Mouse (Mus musculus) megakaryocyte, embryonic 14.5 days (primary cell): Measurements from ENCODE around the gene Fam83d. TPM values are rescaled to one million over a fixed set of nuclear protein-coding genes. Genes with fewer than 3 reads are reported as not detected.

Experiments used
- H3K27me3 ChIP-seq: replicated peaks from 2 replicates; pipeline ENCODE3; 2012; ENCODE audit warnings: inconsistent platforms
- H3K36me3 ChIP-seq: replicated peaks from 2 replicates; pipeline ENCODE3; 2012; ENCODE audit warnings: low read length, inconsistent platforms, mixed read lengths
- H3K4me1 ChIP-seq: 2 replicates; pipeline ENCODE4 v1.6.1; 2012; ENCODE audit warnings: inconsistent platforms
- H3K4me3 ChIP-seq: replicated peaks from 2 replicates; pipeline ENCODE3; 2012; ENCODE audit warnings: moderate library complexity, mild to moderate bottlenecking, inconsistent platforms
- H3K9me3 ChIP-seq: 2 replicates; pipeline ENCODE4 v1.6.1; 2012; ENCODE audit warnings: inconsistent platforms
- FLI1 ChIP-seq: IDR thresholded peaks from 2 replicates; pipeline ENCODE4 v1.6.1; 2012; ENCODE audit warnings: low read length, inconsistent platforms, mixed read lengths
- GATA1 ChIP-seq: IDR thresholded peaks from 3 replicates; pipeline ENCODE4 v1.6.1; 2012; ENCODE audit warnings: mixed read lengths, low read length, inconsistent platforms, borderline replicate concordance
- polyA plus RNA-seq: library from polyadenylated mRNA; stranded (reverse); fragments of >175 nt; gene quantifications from 2 replicates; pipeline ENCODE4 v1.2.3, GENCODE M21; 2012; ENCODE audit warnings: low replicate concordance; ENCODE audit not compliant: insufficient read depth

The Fam83d gene
- polyA plus RNA-seq, 1 experiment: 2.8 TPM

DNA sequence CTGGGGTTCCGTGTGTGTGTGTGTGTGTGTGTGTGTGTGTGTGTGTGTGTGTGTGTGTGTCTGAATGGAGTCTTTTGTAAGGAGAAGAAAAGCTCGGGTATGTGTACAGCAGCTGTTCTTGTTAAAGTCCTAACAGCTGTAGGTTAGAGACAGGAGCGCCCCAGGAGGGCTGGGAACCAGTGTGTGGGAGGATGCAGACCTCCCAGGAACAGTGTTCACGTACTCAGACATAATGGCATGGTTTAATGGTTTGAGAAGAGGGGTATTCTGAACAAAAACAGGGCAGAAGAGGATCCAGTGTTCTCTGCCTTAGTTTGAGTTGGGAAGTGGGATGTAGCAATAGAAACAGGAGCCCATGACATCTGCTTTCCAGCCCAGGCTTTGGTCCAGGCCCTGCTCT, 31.4 kb downstream of the Fam83d start:
- TF ChIP-seq FLI1 (no peak), GATA1 (no peak)
- peaks cover 52% of the 10 kb centered on the region for H3K36me3 ChIP-seq
- H3K4me3 ChIP-seq: no peak overlapping the region
- no peaks in the 10 kb centered on the region for H3K27me3 ChIP-seq
- H3K9me3 ChIP-seq: 0 out of 2 replicates have a peak, but pooled peaks cover 4% of the 10 kb centered on the region
- peaks cover 25% of the 10 kb centered on the region for H3K4me1 ChIP-seq

DNA sequence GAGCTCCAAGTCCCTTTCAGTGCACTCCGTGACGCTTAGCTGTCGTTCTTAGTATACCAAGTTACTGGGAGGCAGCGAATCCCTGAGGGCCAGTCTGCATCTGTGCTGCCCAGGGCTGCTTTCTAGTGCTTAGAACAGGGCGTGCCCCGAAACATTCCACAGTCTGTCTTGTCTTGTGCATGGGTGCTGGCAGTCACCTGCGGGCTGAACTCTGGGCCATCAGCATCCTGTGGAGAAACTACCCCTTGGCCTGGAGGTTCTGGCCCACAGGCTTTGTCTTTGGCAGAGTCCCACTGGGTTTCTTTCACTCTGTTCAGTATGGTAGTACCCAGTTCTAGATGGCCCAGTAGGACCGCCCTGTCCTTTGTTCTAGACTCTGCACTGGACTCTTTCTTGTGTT, 32.9 kb downstream of the Fam83d start:
- peaks cover 64% of the 10 kb centered on the region for H3K36me3 ChIP-seq
- H3K4me3 ChIP-seq: no peak overlapping the region
- no peaks in the 10 kb centered on the region for H3K27me3 ChIP-seq
- H3K4me1 ChIP-seq: peaks cover 18% of the 10 kb centered on the region
- 0 out of 2 replicates have a peak, but pooled peaks cover 4% of the 10 kb centered on the region for H3K9me3 ChIP-seq
- TF ChIP-seq GATA1: no peak

DNA sequence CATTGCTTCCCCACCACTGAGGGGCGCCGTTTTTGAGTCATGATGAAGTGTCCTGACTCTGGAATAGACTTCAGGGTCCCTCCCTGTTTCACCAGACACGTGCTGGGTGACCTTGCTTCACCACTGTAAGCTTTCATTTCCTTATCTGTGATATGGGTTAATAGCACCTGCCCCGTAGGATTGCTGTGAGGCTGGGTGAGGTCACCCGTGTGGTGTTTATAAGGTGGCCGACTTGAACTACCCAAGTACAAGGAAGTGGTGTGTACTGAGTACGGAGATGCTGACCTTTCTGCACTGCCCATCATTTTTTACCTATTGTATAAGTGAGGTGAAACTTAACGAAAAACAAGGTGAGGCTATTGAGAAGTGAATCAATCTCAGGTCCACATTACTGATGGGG, 35.7 kb downstream of the Fam83d start:
- H3K4me3 ChIP-seq: no peak overlapping the region
- H3K9me3 ChIP-seq: 0 out of 2 replicates have a peak, but pooled peaks cover 4% of the 10 kb centered on the region
- peaks cover 7% of the 10 kb centered on the region for H3K4me1 ChIP-seq
- no peaks in the 10 kb centered on the region for H3K27me3 ChIP-seq
- TF ChIP-seq GATA1 (no peak), FLI1 (no peak)
- H3K36me3 ChIP-seq: peaks cover 84% of the 10 kb centered on the region

DNA sequence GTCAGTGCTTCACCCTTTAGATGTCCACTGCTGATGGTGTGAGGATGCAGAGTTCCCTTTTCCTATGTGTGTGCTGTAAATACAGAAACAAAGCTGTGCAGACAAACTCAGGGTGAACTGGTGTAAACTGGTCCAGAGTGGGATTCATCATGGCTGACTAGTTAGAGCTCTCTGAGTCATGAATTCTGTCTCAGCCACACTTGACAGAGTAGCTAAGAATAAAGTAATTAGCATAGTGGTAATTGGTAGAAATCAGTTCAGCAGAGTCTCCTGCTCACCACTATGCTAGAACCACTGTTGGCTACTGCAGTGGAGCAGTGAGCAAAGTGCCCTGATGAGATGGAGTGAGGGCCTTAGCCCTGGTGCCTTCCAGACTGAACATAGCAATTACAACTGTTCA, 47.8 kb downstream of the Fam83d start:
- Histone ChIP-seq H3K27me3 (no peaks in the 10 kb centered on the region), H3K4me3 (no peak overlapping the region), H3K9me3 (no peaks in the 10 kb centered on the region), H3K4me1 (peaks cover 12% of the 10 kb centered on the region), H3K36me3 (peaks cover 83% of the 10 kb centered on the region)
- no peak for TF ChIP-seq GATA1
- TF ChIP-seq FLI1: no peak

DNA sequence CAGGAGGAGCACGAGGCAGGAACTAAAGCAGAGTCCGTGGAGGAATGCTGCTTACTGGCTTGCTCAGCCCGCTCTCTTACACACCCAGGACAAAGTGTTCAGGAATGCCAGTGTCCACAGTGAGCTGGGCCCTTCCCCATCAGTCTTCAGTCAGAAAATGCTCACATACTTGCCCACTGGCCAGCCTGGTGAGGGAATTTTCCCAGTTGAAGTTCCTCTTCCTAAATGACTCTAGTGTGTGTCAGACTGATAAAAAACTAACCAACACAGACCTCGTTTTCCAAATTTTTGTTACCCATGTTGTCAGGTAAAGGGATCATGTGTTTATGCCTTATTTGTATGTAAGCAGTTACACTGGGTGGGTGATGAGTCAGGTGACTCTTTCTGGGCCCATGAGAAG, 48.3 kb downstream of the Fam83d start:
- Histone ChIP-seq H3K36me3 (peaks cover 88% of the 10 kb centered on the region), H3K4me1 (peaks cover 12% of the 10 kb centered on the region), H3K27me3 (no peaks in the 10 kb centered on the region), H3K4me3 (no peak overlapping the region), H3K9me3 (no peaks in the 10 kb centered on the region)
- TF ChIP-seq GATA1 (no peak), FLI1 (no peak)

DNA sequence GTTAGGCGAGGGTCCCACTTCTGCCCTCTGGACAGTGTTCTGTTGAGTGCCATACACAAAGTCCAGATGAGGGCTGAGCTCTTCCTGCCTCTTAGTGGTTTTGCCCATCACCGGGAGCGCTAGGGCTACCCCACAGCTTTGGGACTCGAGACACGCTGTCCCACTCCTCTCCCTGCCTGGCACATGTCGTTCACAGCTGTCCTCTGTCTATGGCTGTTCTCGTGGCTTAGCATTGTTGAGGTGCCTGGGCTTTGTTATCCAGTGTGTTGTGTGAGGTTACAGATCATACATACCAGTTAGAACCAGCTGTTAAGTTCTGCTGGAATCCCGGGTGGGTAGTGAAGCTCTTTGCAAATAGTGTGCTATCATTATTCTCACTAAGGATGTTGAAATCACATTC, 49.8 kb downstream of the Fam83d start:
- TF ChIP-seq FLI1 (no peak), GATA1 (no peak)
- Histone ChIP-seq H3K36me3 (peaks cover 91% of the 10 kb centered on the region), H3K4me1 (peaks cover 9% of the 10 kb centered on the region), H3K4me3 (no peak overlapping the region), H3K9me3 (no peaks in the 10 kb centered on the region), H3K27me3 (no peaks in the 10 kb centered on the region)

DNA sequence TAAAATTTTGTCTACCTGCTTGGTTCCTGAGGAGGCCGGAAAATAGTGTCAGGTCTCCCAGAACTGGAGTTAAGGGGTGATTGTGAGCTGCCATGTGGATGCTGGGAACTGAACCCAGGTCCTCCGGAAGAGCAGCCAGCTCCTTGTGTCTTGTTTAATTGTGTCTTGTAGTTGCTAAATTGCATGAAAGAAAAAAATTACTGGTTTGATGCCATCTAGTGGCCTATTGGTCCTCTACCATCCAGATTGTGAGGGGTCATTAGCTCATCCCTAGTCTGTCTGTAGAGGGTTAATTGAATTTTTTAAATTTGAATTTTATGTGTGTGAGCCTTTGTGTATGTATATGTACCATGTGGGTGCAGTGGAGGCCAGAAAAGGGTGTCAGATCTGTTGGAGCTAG, 60.2 kb downstream of the Fam83d start:
- Histone ChIP-seq H3K4me1 (peaks cover 5% of the 10 kb centered on the region; the same call in 1 of the 2 replicates), H3K4me3 (no peak overlapping the region), H3K27me3 (no peaks in the 10 kb centered on the region), H3K36me3 (peaks cover 96% of the 10 kb centered on the region), H3K9me3 (no peaks in the 10 kb centered on the region)
- no peak for TF ChIP-seq FLI1
- no peak for TF ChIP-seq GATA1

DNA sequence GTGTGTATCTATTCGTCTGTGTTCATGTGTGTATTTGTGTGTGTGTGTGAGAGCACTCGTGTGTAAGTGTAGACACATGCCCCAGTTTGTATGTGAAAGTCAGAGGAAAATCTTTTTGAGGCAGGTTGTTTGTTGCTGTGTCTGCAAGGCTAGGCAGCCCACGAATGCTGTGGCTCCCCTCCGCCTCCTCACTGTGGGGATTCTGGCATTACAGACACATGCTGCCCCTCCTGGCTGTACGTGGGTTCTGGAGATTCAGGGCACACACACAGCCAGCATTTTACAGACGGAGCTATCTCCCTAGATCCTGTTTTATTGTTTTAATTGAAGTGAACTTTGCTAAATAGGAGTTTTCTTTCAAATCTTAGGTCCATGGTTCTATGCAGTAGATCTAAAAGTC, 61.9 kb downstream of the Fam83d start:
- Histone ChIP-seq H3K36me3 (peaks cover 99% of the 10 kb centered on the region), H3K4me1 (peaks cover 5% of the 10 kb centered on the region; the same call in 1 of the 2 replicates), H3K4me3 (no peak overlapping the region), H3K9me3 (no peaks in the 10 kb centered on the region), H3K27me3 (no peaks in the 10 kb centered on the region)
- TF ChIP-seq FLI1 (no peak), GATA1 (no peak)

DNA sequence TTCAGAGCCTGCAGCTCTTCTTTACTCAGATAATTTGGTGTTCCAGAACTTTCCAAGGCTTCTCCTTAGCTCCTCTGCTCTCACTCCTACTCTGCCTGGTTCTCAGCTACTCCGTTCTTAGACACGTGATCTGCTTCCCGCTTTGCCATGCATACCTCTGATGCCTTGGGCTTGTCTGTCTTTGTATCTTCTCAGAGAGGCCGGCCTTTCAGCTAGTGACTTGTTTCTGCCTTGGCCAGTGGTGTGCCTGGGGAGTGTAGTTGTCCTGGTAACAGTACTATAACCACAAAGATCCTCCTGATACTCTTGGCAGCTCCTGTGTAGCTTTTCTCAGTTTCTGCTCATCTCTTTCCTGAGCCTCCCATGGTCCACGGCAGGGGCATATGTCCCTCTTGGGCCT, 65.3 kb downstream of the Fam83d start:
- Histone ChIP-seq H3K36me3 (peaks cover 99% of the 10 kb centered on the region), H3K4me1 (peaks cover 5% of the 10 kb centered on the region; the same call in 1 of the 2 replicates), H3K27me3 (no peaks in the 10 kb centered on the region), H3K4me3 (no peak overlapping the region), H3K9me3 (no peaks in the 10 kb centered on the region)
- TF ChIP-seq GATA1: no peak
- TF ChIP-seq FLI1: no peak

DNA sequence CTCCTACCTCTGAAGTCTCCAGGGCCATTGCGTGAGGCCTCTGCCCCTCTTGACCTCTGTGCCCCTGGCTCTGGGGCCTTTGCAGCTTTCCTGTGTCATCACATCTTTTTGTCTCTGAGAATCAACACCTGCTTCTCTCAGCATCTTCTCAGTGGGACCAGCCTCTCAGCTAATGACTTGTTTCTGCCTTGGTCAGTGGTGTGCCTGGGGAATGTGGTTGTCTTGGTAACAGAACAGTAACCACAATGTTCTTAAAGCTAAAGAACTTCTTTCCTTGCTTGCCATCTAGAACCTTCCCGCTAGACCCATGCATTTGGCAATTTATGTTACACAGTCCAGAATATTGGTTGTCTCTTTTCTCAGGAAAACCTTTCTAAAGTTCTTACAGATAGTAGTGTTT, 65.8 kb downstream of the Fam83d start:
- TF ChIP-seq FLI1: no peak
- no peak overlapping the region for H3K4me3 ChIP-seq
- no peaks in the 10 kb centered on the region for H3K27me3 ChIP-seq
- no peaks in the 10 kb centered on the region for H3K9me3 ChIP-seq
- H3K4me1 ChIP-seq: peaks cover 5% of the 10 kb centered on the region; the same call in 1 of the 2 replicates
- peaks cover 99% of the 10 kb centered on the region for H3K36me3 ChIP-seq

Other genes starting within 250 kb of the Fam83d start
- gene Slc32a1, start 157.3 kb upstream of the Fam83d start, polyA plus RNA-seq: 1.6 and 1.9 TPM in 2 replicates
- gene Actr5, start 143.2 kb upstream of the Fam83d start, polyA plus RNA-seq: 2.1 and 5.7 TPM in 2 replicates
- gene Ppp1r16b, start 102.7 kb upstream of the Fam83d start, polyA plus RNA-seq: 1.6 and 3.6 TPM in 2 replicates
- gene Dhx35, start 26.7 kb downstream of the Fam83d start, polyA plus RNA-seq: 3.9 and 5.3 TPM in 2 replicates